Mouse (Mus musculus) ES-Bruce4 (cell line): Measurements from ENCODE around the gene Gapt.

ENCODE experiments used
- CTCF ChIP-seq: IDR thresholded peaks from one replicate; pipeline ENCODE4 v1.8.1; 2011; ENCODE audit warnings: low read depth, low read length
- EP300 ChIP-seq: IDR thresholded peaks from 2 replicates; pipeline ENCODE4 v1.6.1; 2011; ENCODE audit warnings: low read depth, low read length; ENCODE audit not compliant: insufficient read depth
- POLR2A ChIP-seq: IDR thresholded peaks from one replicate; pipeline ENCODE4 v1.8.1; 2011; ENCODE audit warnings: low read length; ENCODE audit not compliant: insufficient read depth

GRCm38 (mm10) chr13:110395916-110396685 lies 39.1 kb upstream of the Gapt start:
- TF ChIP-seq CTCF (no peak), EP300 (no peak), POLR2A (no peak)
